Mouse (Mus musculus): ENCODE results near the gene Poln. TPM values are rescaled to one million over a fixed set of nuclear protein-coding genes. Genes with fewer than 3 reads are reported as not detected.
A peak's percentile ranks its signal among the peaks of the same experiment; 100 is the strongest.

Poln gene
- 2.3 and 2.4 TPM in 2 replicates for polyA plus RNA-seq (2012; rRNA removed)

- under 1% methylated on average over 57 of the region's 57 CpGs for WGBS
- peak within 1 kb of the TSS; percentile 83 for H3K27ac ChIP-seq (ENCODE audit: control insufficient read depth, insufficient read depth, low read length)
- H3K4me3 ChIP-seq (ENCODE audit: control insufficient read depth, insufficient read depth, low read length) = peak within 1 kb of the TSS; percentile 83
- H3K4me1 ChIP-seq (replicated peaks; ENCODE audit: control insufficient read depth, insufficient read depth, low read length) = no peaks in the 10 kb centered on the region; the same call in 1 of the 2 replicates
- TF ChIP-seq POLR2A (IDR thresholded peaks at IDR 0.05; ENCODE audit: control insufficient read depth, extremely low read depth, insufficient read depth, low read length, poor library complexity) (peak; percentile 85), CTCF (IDR thresholded peaks at IDR 0.05; ENCODE audit: borderline replicate concordance, control insufficient read depth, extremely low read depth, insufficient read depth, low read length, poor library complexity) (no peak)
- H3K27me3 ChIP-seq (ENCODE audit: control insufficient read depth, insufficient read depth, low read length) = no peaks in the 10 kb centered on the region
- H3K36me3 ChIP-seq (ENCODE audit: control insufficient read depth, insufficient read depth, low read length) = peaks cover 14% of the 10 kb centered on the region
- peak; percentile 98 for DNase-seq
These were observed at the start of gene Poln, which contains the start of gene Haus3 for GRCm38 (mm10) chr5:34168950-34169891. Poln (minus strand) TSS chr5:34169448. Haus3 (minus strand) TSS chr5:34169527.

DNA sequence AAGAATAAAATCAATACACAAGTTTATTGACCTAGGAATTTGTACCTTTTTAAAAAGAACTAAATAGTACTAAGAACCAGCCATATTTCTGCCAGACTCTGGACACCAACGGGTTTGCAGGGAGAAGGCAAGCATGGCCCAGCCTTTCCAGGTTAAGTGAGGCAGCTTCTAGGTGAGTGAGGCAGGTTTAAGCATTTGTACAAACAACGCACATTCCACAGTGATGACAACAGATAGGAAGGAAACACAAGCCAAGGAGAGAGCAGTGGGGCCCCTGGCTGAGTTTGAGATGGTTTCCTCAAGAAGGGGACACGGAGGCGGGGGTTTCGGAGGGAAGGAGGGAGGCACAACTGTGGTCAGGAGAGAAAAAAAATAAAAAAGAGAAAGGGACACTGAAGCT is 49.4 kb upstream of the Poln start:
- no peak for DNase-seq
- H3K4me3 ChIP-seq (ENCODE audit: control insufficient read depth, insufficient read depth, low read length) = no peak overlapping the region
- no peaks in the 10 kb centered on the region for H3K27me3 ChIP-seq (ENCODE audit: control insufficient read depth, insufficient read depth, low read length)
- peaks cover 21% of the 10 kb centered on the region for H3K4me1 ChIP-seq (replicated peaks; ENCODE audit: control insufficient read depth, insufficient read depth, low read length)
- H3K36me3 ChIP-seq (ENCODE audit: control insufficient read depth, insufficient read depth, low read length) = no peaks in the 10 kb centered on the region
- 75% methylated on average over 5 of the region's 5 CpGs for WGBS
- no peak overlapping the region for H3K27ac ChIP-seq (ENCODE audit: control insufficient read depth, insufficient read depth, low read length)
- no peak for TF ChIP-seq CTCF (IDR thresholded peaks at IDR 0.05; ENCODE audit: borderline replicate concordance, control insufficient read depth, extremely low read depth, insufficient read depth, low read length, poor library complexity)
- TF ChIP-seq POLR2A (IDR thresholded peaks at IDR 0.05; ENCODE audit: control insufficient read depth, extremely low read depth, insufficient read depth, low read length, poor library complexity) = no peak

DNA sequence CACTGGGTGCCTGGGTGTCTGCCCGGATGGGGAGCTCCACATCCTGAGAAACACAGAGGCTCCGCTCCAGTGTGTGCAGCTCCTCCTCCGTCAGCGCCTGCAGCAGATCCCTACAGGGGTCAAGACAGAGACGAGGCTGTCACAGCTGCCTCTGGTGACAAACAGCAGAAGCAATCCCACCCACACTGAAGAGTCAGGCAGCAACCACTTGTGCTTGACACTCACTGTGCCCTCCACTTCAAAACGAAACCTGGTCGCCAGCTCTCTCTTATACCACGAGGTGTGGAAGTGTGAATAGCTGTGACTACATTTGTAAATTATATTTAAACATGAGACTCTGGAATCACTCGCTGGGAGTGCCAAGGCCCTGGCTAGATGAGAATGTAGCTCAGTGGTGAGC is 48.5 kb upstream of the Poln start:
- 79% methylated on average over 9 of the region's 9 CpGs for WGBS
- DNase-seq = no peak
- no peaks in the 10 kb centered on the region for H3K36me3 ChIP-seq (ENCODE audit: control insufficient read depth, insufficient read depth, low read length)
- H3K27ac ChIP-seq (ENCODE audit: control insufficient read depth, insufficient read depth, low read length) = no peak overlapping the region
- no peak overlapping the region for H3K4me3 ChIP-seq (ENCODE audit: control insufficient read depth, insufficient read depth, low read length)
- no peaks in the 10 kb centered on the region for H3K27me3 ChIP-seq (ENCODE audit: control insufficient read depth, insufficient read depth, low read length)
- peaks cover 21% of the 10 kb centered on the region for H3K4me1 ChIP-seq (replicated peaks; ENCODE audit: control insufficient read depth, insufficient read depth, low read length)
- TF ChIP-seq CTCF (IDR thresholded peaks at IDR 0.05; ENCODE audit: borderline replicate concordance, control insufficient read depth, extremely low read depth, insufficient read depth, low read length, poor library complexity) = no peak
- TF ChIP-seq POLR2A (IDR thresholded peaks at IDR 0.05; ENCODE audit: control insufficient read depth, extremely low read depth, insufficient read depth, low read length, poor library complexity) = no peak

DNA sequence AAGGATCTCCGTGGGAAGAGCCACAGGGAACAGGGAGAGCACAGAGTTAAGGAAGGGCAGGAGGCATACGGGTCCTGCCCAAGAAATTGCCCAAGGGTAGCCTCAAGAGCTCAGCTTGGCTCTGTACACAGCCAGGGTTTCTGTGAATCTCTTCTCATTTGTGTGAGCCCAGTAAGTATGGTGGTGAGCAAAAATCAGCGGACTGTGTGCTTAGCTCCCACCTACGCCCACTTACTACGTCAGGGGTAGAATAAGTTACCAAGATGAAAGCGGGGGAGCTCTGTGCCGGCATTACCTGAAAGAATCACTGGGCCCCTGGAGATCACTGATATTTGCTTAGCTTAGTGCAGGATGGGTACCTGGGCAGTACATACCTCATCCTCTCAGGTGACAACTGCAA is 46.8 kb upstream of the Poln start:
- Histone ChIP-seq H3K36me3 (ENCODE audit: control insufficient read depth, insufficient read depth, low read length) (no peaks in the 10 kb centered on the region), H3K4me1 (replicated peaks; ENCODE audit: control insufficient read depth, insufficient read depth, low read length) (peaks cover 21% of the 10 kb centered on the region), H3K27me3 (ENCODE audit: control insufficient read depth, insufficient read depth, low read length) (no peaks in the 10 kb centered on the region), H3K4me3 (ENCODE audit: control insufficient read depth, insufficient read depth, low read length) (no peak overlapping the region), H3K27ac (ENCODE audit: control insufficient read depth, insufficient read depth, low read length) (no peak overlapping the region)
- over 99% methylated on average over 7 of the region's 7 CpGs for WGBS
- TF ChIP-seq POLR2A (IDR thresholded peaks at IDR 0.05; ENCODE audit: control insufficient read depth, extremely low read depth, insufficient read depth, low read length, poor library complexity) (no peak), CTCF (IDR thresholded peaks at IDR 0.05; ENCODE audit: borderline replicate concordance, control insufficient read depth, extremely low read depth, insufficient read depth, low read length, poor library complexity) (no peak)
- no peak for DNase-seq

GRCm38 (mm10) chr5:34213659-34214058 is 44.4 kb upstream of the Poln start:
- no peaks in the 10 kb centered on the region for H3K27me3 ChIP-seq (ENCODE audit: control insufficient read depth, insufficient read depth, low read length)
- peak; percentile 32 for DNase-seq
- no peaks in the 10 kb centered on the region for H3K36me3 ChIP-seq (ENCODE audit: control insufficient read depth, insufficient read depth, low read length)
- WGBS = 70% methylated on average over 8 of the region's 8 CpGs
- peaks cover 34% of the 10 kb centered on the region for H3K4me1 ChIP-seq (replicated peaks; ENCODE audit: control insufficient read depth, insufficient read depth, low read length)
- TF ChIP-seq POLR2A (IDR thresholded peaks at IDR 0.05; ENCODE audit: control insufficient read depth, extremely low read depth, insufficient read depth, low read length, poor library complexity) (no peak), CTCF (IDR thresholded peaks at IDR 0.05; ENCODE audit: borderline replicate concordance, control insufficient read depth, extremely low read depth, insufficient read depth, low read length, poor library complexity) (no peak)
- no peak overlapping the region for H3K27ac ChIP-seq (ENCODE audit: control insufficient read depth, insufficient read depth, low read length)
- H3K4me3 ChIP-seq (ENCODE audit: control insufficient read depth, insufficient read depth, low read length) = no peak overlapping the region

GRCm38 (mm10) chr5:34210279-34210678 is 41.0 kb upstream of the Poln start:
- peaks cover 52% of the 10 kb centered on the region for H3K4me1 ChIP-seq (replicated peaks; ENCODE audit: control insufficient read depth, insufficient read depth, low read length)
- H3K27me3 ChIP-seq (ENCODE audit: control insufficient read depth, insufficient read depth, low read length) = no peaks in the 10 kb centered on the region
- no peak overlapping the region for H3K4me3 ChIP-seq (ENCODE audit: control insufficient read depth, insufficient read depth, low read length)
- WGBS = 4% methylated on average over 1 of the region's 1 CpGs
- no peaks in the 10 kb centered on the region for H3K36me3 ChIP-seq (ENCODE audit: control insufficient read depth, insufficient read depth, low read length)
- no peak overlapping the region for H3K27ac ChIP-seq (ENCODE audit: control insufficient read depth, insufficient read depth, low read length)
- TF ChIP-seq POLR2A (IDR thresholded peaks at IDR 0.05; ENCODE audit: control insufficient read depth, extremely low read depth, insufficient read depth, low read length, poor library complexity) (no peak), CTCF (IDR thresholded peaks at IDR 0.05; ENCODE audit: borderline replicate concordance, control insufficient read depth, extremely low read depth, insufficient read depth, low read length, poor library complexity) (peak; percentile 80; the same call in 1 of the 2 replicates)
- peak; percentile 84 for DNase-seq
